Mouse (Mus musculus) c-Kit-negative CD71-positive TER-119-positive erythroid progenitor cells, embryonic 14.5 days (primary cell): Measurements from ENCODE around the gene Eomes.
A peak's percentile ranks its signal among the peaks of the same experiment; 100 is the strongest.

Experiments used
- DNase-seq: peaks from one replicate; pipeline ENCODE4 v3.0.0-alpha.2; 2013; ENCODE audit warnings: low read depth, low spot score

Gene Eomes

GRCm38 (mm10) chr9:118487636-118488035 is 9.6 kb downstream of the Eomes start:
- DNase-seq = no peak

GRCm38 (mm10) chr9:118488138-118488895 is 10.3 kb downstream of the Eomes start:
- DNase-seq = no peak

GRCm38 (mm10) chr9:118488896-118489578 is 11.0 kb downstream of the Eomes start:
- no peak for DNase-seq

- no peak for DNase-seq
Measured at GRCm38 (mm10) chr9:118489579-118490019, 11.6 kb downstream of the Eomes start.

- DNase-seq = no peak
Measured at GRCm38 (mm10) chr9:118491195-118491594, 13.2 kb downstream of the Eomes start.

GRCm38 (mm10) chr9:118492932-118493698 is 15.1 kb downstream of the Eomes start:
- no peak for DNase-seq

GRCm38 (mm10) chr9:118494106-118494505 is 16.1 kb downstream of the Eomes start:
- no peak for DNase-seq

- no peak for DNase-seq
Measured at GRCm38 (mm10) chr9:118495933-118496332, 17.9 kb downstream of the Eomes start.

- DNase-seq = no peak
Measured at GRCm38 (mm10) chr9:118496952-118497351, 18.9 kb downstream of the Eomes start.

- DNase-seq = no peak
Measured at GRCm38 (mm10) chr9:118498061-118498460, 20.0 kb downstream of the Eomes start.

GRCm38 (mm10) chr9:118500963-118501362 is 23.0 kb downstream of the Eomes start:
- DNase-seq = no peak

GRCm38 (mm10) chr9:118504656-118505055 is 26.6 kb downstream of the Eomes start:
- no peak for DNase-seq

GRCm38 (mm10) chr9:118506020-118506403 is 28.0 kb downstream of the Eomes start, which contains the start of gene Golga4:
Golga4 (plus strand) TSS chr9:118506267.
- peak; percentile 54 for DNase-seq

GRCm38 (mm10) chr9:118506404-118507231 is 28.6 kb downstream of the Eomes start:
- peak; percentile 16 for DNase-seq

- no peak for DNase-seq
Measured at GRCm38 (mm10) chr9:118507552-118507951, 29.5 kb downstream of the Eomes start.

- DNase-seq = no peak
Measured at GRCm38 (mm10) chr9:118508601-118509000, 30.6 kb downstream of the Eomes start.

- no peak for DNase-seq
Measured at GRCm38 (mm10) chr9:118510941-118511690, 33.1 kb downstream of the Eomes start.

GRCm38 (mm10) chr9:118512681-118513233 is 34.7 kb downstream of the Eomes start:
- no peak for DNase-seq

GRCm38 (mm10) chr9:118515476-118515875 is 37.5 kb downstream of the Eomes start:
- DNase-seq = no peak

GRCm38 (mm10) chr9:118516162-118516561 is 38.1 kb downstream of the Eomes start:
- no peak for DNase-seq
